Mouse (Mus musculus): Measurements from ENCODE around the gene Becn1. TPM values are rescaled to one million over a fixed set of nuclear protein-coding genes. Genes with fewer than 3 reads are reported as not detected.

Gene Becn1
- polyA plus RNA-seq (2015; fragmentation: Nextera tagmentation; extraction: Ambion mirVana) = 175 and 182 TPM in 2 replicates

GRCm38 (mm10) chr11:101302004-101302798 lies at the start of gene Becn1:
Gene Becn1, minus strand, starts transcription at chr11:101302286.
- Histone ChIP-seq H3K4me3 (ENCODE audit: low read length) (peak within 1 kb of the TSS; percentile 97), H3K9me3 (ENCODE audit: control insufficient read depth, low read length) (no peaks in the 10 kb centered on the region), H3K9ac (ENCODE audit: low read depth, low read length) (peak within 1 kb of the TSS; percentile 90), H3K4me1 (ENCODE audit: control insufficient read depth, insufficient read depth, low read depth, low read length) (peaks cover 16% of the 10 kb centered on the region), H3K27me3 (replicated peaks; ENCODE audit: control insufficient read depth, insufficient read depth, low read length) (no peaks in the 10 kb centered on the region; the same call in 1 of the 2 replicates), H3K36me3 (ENCODE audit: control insufficient read depth, insufficient read depth, low read length) (peaks cover 4% of the 10 kb centered on the region; the same call in 1 of the 2 replicates), H3K27ac (ENCODE audit: low read depth, low read length) (peak within 1 kb of the TSS; percentile 80), H3K4me2 (ENCODE audit: low read length) (peak within 1 kb of the TSS; percentile 99)
- ATAC-seq = peak; percentile 98
- WGBS = 7% methylated on average over 39 of the region's 39 CpGs

- H3K4me3 ChIP-seq (ENCODE audit: low read length) = no peak overlapping the region
- no peaks in the 10 kb centered on the region; the same call in 1 of the 2 replicates for H3K9me3 ChIP-seq (ENCODE audit: control insufficient read depth, low read length)
- H3K36me3 ChIP-seq (ENCODE audit: control insufficient read depth, insufficient read depth, low read length) = no peaks in the 10 kb centered on the region
- H3K27ac ChIP-seq (ENCODE audit: low read depth, low read length) = no peak overlapping the region
- no peak overlapping the region for H3K9ac ChIP-seq (ENCODE audit: low read depth, low read length)
- 79% methylated on average over 3 of the region's 3 CpGs for WGBS
- H3K4me1 ChIP-seq (ENCODE audit: control insufficient read depth, insufficient read depth, low read depth, low read length) = no peaks in the 10 kb centered on the region
- ATAC-seq = no peak
- H3K4me2 ChIP-seq (ENCODE audit: low read length) = no peak overlapping the region
- no peaks in the 10 kb centered on the region for H3K27me3 ChIP-seq (replicated peaks; ENCODE audit: control insufficient read depth, insufficient read depth, low read length)
Measured at GRCm38 (mm10) chr11:101351721-101352111, 49.6 kb upstream of the Becn1 start.

- Histone ChIP-seq H3K36me3 (ENCODE audit: control insufficient read depth, insufficient read depth, low read length) (no peaks in the 10 kb centered on the region), H3K9me3 (ENCODE audit: control insufficient read depth, low read length) (no peaks in the 10 kb centered on the region; the same call in 1 of the 2 replicates), H3K4me2 (ENCODE audit: low read length) (no peak overlapping the region), H3K27ac (ENCODE audit: low read depth, low read length) (no peak overlapping the region), H3K27me3 (replicated peaks; ENCODE audit: control insufficient read depth, insufficient read depth, low read length) (no peaks in the 10 kb centered on the region), H3K9ac (ENCODE audit: low read depth, low read length) (no peak overlapping the region), H3K4me3 (ENCODE audit: low read length) (no peak overlapping the region), H3K4me1 (ENCODE audit: control insufficient read depth, insufficient read depth, low read depth, low read length) (no peaks in the 10 kb centered on the region)
- no peak for ATAC-seq
- 72% methylated on average over 11 of the region's 11 CpGs for WGBS
Measured at GRCm38 (mm10) chr11:101351100-101351720, 49.1 kb upstream of the Becn1 start.

GRCm38 (mm10) chr11:101349216-101349615 lies 47.1 kb upstream of the Becn1 start:
- Histone ChIP-seq H3K36me3 (ENCODE audit: control insufficient read depth, insufficient read depth, low read length) (no peaks in the 10 kb centered on the region), H3K4me3 (ENCODE audit: low read length) (no peak overlapping the region), H3K9me3 (ENCODE audit: control insufficient read depth, low read length) (no peaks in the 10 kb centered on the region; the same call in 1 of the 2 replicates), H3K4me2 (ENCODE audit: low read length) (no peak overlapping the region), H3K4me1 (ENCODE audit: control insufficient read depth, insufficient read depth, low read depth, low read length) (no peaks in the 10 kb centered on the region), H3K9ac (ENCODE audit: low read depth, low read length) (no peak overlapping the region), H3K27ac (ENCODE audit: low read depth, low read length) (no peak overlapping the region), H3K27me3 (replicated peaks; ENCODE audit: control insufficient read depth, insufficient read depth, low read length) (no peaks in the 10 kb centered on the region)
- ATAC-seq = no peak
- WGBS = 93% methylated on average over 3 of the region's 3 CpGs

GRCm38 (mm10) chr11:101348774-101349173 lies 46.7 kb upstream of the Becn1 start:
- 81% methylated on average over 7 of the region's 7 CpGs for WGBS

GRCm38 (mm10) chr11:101347083-101347775 lies 45.1 kb upstream of the Becn1 start:
- WGBS = 74% methylated on average over 10 of the region's 10 CpGs
- no peaks in the 10 kb centered on the region for H3K27me3 ChIP-seq (replicated peaks; ENCODE audit: control insufficient read depth, insufficient read depth, low read length)
- no peak overlapping the region for H3K9ac ChIP-seq (ENCODE audit: low read depth, low read length)
- H3K4me2 ChIP-seq (ENCODE audit: low read length) = no peak overlapping the region
- no peak overlapping the region for H3K27ac ChIP-seq (ENCODE audit: low read depth, low read length)
- no peaks in the 10 kb centered on the region for H3K36me3 ChIP-seq (ENCODE audit: control insufficient read depth, insufficient read depth, low read length)
- no peak for ATAC-seq
- H3K4me1 ChIP-seq (ENCODE audit: control insufficient read depth, insufficient read depth, low read depth, low read length) = no peaks in the 10 kb centered on the region
- H3K9me3 ChIP-seq (ENCODE audit: control insufficient read depth, low read length) = no peaks in the 10 kb centered on the region; the same call in 1 of the 2 replicates
- no peak overlapping the region for H3K4me3 ChIP-seq (ENCODE audit: low read length)

More at GRCm38 (mm10) chr11:101348774-101349173, 46.7 kb upstream of the Becn1 start:
- Histone ChIP-seq H3K36me3 (ENCODE audit: control insufficient read depth, insufficient read depth, low read length) (no peaks in the 10 kb centered on the region), H3K9me3 (ENCODE audit: control insufficient read depth, low read length) (no peaks in the 10 kb centered on the region; the same call in 1 of the 2 replicates), H3K4me3 (ENCODE audit: low read length) (no peak overlapping the region), H3K27me3 (replicated peaks; ENCODE audit: control insufficient read depth, insufficient read depth, low read length) (no peaks in the 10 kb centered on the region), H3K27ac (ENCODE audit: low read depth, low read length) (no peak overlapping the region), H3K4me2 (ENCODE audit: low read length) (no peak overlapping the region), H3K9ac (ENCODE audit: low read depth, low read length) (no peak overlapping the region), H3K4me1 (ENCODE audit: control insufficient read depth, insufficient read depth, low read depth, low read length) (no peaks in the 10 kb centered on the region)
- ATAC-seq = no peak

- peak overlapping the region; percentile 38 for H3K4me3 ChIP-seq (ENCODE audit: low read length)
- H3K9ac ChIP-seq (ENCODE audit: low read depth, low read length) = peak overlapping the region; percentile 58
- peaks cover 11% of the 10 kb centered on the region for H3K4me1 ChIP-seq (ENCODE audit: control insufficient read depth, insufficient read depth, low read depth, low read length)
- peak overlapping the region; percentile 71 for H3K4me2 ChIP-seq (ENCODE audit: low read length)
- 2% methylated on average over 9 of the region's 9 CpGs for WGBS
- H3K27ac ChIP-seq (ENCODE audit: low read depth, low read length) = peak overlapping the region; percentile 23; the same call in 1 of the 2 replicates
- ATAC-seq = peak; percentile 80
- H3K36me3 ChIP-seq (ENCODE audit: control insufficient read depth, insufficient read depth, low read length) = no peaks in the 10 kb centered on the region
- H3K27me3 ChIP-seq (replicated peaks; ENCODE audit: control insufficient read depth, insufficient read depth, low read length) = no peaks in the 10 kb centered on the region
- H3K9me3 ChIP-seq (ENCODE audit: control insufficient read depth, low read length) = no peaks in the 10 kb centered on the region
Measured at GRCm38 (mm10) chr11:101338123-101338760, 36.2 kb upstream of the Becn1 start.

GRCm38 (mm10) chr11:101335685-101336084 lies 33.6 kb upstream of the Becn1 start:
- WGBS = 83% methylated on average over 9 of the region's 9 CpGs
- H3K4me1 ChIP-seq (ENCODE audit: control insufficient read depth, insufficient read depth, low read depth, low read length) = peaks cover 11% of the 10 kb centered on the region
- ATAC-seq = no peak
- H3K27ac ChIP-seq (ENCODE audit: low read depth, low read length) = no peak overlapping the region
- no peak overlapping the region for H3K4me3 ChIP-seq (ENCODE audit: low read length)
- H3K9me3 ChIP-seq (ENCODE audit: control insufficient read depth, low read length) = no peaks in the 10 kb centered on the region
- H3K9ac ChIP-seq (ENCODE audit: low read depth, low read length) = no peak overlapping the region
- no peaks in the 10 kb centered on the region for H3K27me3 ChIP-seq (replicated peaks; ENCODE audit: control insufficient read depth, insufficient read depth, low read length)
- no peak overlapping the region for H3K4me2 ChIP-seq (ENCODE audit: low read length)
- H3K36me3 ChIP-seq (ENCODE audit: control insufficient read depth, insufficient read depth, low read length) = no peaks in the 10 kb centered on the region
